Mouse (Mus musculus) Patski (cell line): ENCODE data around the gene Ppm1e. TPM values are rescaled to one million over a fixed set of nuclear protein-coding genes. Genes with fewer than 3 reads are reported as not detected.

Experiments used
- ATAC-seq: fragments of 100-300 bp; one replicate; pipeline ENCODE4 v1.8.0; 2021
- CTCF ChIA-PET: fragments of 350-600 bp; sonication (Branson Sonifier 250); formaldehyde crosslinking; loops from one replicate; lab custom pipeline; 2022; ENCODE audit warnings: inconsistent platforms; lab: Charles Lee
- POLR2A ChIA-PET: fragments of 350-600 bp; sonication (Branson Sonifier 250); formaldehyde crosslinking; loops from one replicate; lab custom pipeline; 2022; ENCODE audit warnings: antibody characterized with exemption, inconsistent platforms; lab: Charles Lee
- DNase-seq: peaks from one replicate; pipeline ENCODE4 v3.0.0-alpha.2; 2011; ENCODE audit warnings: low read depth, low spot score
- H3K27me3 ChIP-seq: fragments of 371-371 bp; one replicate; pipeline ENCODE4 v1.5.1; 2021
- CTCF ChIP-seq: fragments of 100-300 bp; IDR thresholded peaks from one replicate; pipeline ENCODE4 v1.5.1; 2021
- in situ Hi-C: fragments of 300-500 bp; cut with MboI; formaldehyde crosslinking; loops from 3 replicates; pipeline ENCODE4 v1.11.1; 2018; ENCODE audit warnings: low pct_unique_long_range_greater_than_20kb, mixed read lengths
- polyA plus RNA-seq: library from polyadenylated mRNA; unstranded; gene quantifications from one replicate; pipeline ENCODE4 v1.2.3, GENCODE M21; 2021

The Ppm1e gene
- polyA plus RNA-seq, 1 experiment from 2014 or later, result 0.35 TPM

DNA sequence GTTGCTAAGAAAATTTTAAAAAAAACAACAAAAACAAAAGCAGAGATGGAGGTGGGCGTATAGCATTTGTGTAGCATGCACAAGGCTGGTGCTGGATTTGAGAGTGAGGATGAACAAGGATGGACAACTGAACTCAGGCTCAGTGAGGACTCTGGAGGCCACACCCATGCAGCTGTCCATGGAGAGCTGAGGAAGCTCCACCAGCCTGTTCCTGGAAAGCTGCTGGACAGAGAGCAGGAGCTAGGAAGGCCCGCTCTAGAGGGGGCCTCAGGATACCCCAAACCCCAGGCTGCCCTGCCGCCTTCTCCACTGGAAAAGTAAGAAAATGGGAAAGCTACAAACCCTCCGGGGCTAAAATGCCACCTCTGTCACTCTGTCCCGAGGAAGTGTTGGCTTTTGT lies 101.5 kb downstream of the Ppm1e start:
- ATAC-seq (no peak), DNase-seq (no peak)
- no peak for TF ChIP-seq CTCF
- H3K27me3 ChIP-seq, result no peaks in the 10 kb centered on the region
- ChIA-PET POLR2A (no interaction called here), CTCF (interaction anchor here (1.2 kb wide), 1 partner anchor 48 kb away, joined by 3 read pairs; no protein-coding TSS in a partner anchor)
- in situ Hi-C loops, result no loop called here

DNA sequence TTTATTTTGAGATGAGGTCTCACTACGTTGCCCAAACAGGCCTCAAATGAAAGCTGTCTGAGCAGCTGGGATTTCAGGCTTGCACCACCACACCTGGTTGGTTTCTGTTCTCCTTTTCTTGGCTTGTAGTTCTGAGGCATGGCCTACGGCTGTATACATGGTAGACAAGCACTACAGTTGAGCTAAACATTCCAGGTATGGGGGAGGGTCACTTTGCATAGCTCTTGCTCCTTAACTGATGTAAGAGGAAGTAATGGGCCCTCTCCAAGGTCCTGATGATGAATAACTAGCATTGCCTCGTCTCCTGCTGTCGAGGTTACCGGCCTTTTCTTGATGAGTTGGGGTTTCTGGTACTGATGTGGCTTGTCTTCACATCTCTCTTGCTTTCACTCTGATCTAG lies 104.7 kb downstream of the Ppm1e start:
- H3K27me3 ChIP-seq, result no peaks in the 10 kb centered on the region
- no peak for ATAC-seq
- ChIA-PET POLR2A (no interaction called here), CTCF (no interaction called here)
- no peak for DNase-seq
- in situ Hi-C loops, result no loop called here
- no peak for TF ChIP-seq CTCF

DNA sequence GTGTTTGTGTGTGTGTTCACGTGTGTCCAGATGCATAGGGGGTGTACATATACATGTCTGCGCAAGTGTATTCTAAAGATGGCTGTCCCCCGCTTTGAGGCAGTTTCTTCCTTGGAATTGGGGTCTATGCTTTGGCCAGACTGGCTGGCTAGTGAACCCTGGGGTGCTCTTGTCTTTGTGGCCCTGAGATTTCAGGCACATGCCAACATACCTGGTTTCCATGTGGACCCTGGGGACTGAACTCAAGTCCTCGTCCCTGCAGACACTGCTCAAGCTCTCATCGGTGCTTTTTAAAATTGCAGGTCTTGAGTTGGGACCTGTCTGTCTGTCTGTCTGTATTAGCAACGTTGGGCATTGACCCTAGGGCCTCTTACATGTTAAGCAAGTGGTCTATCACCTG lies 105.5 kb downstream of the Ppm1e start:
- no peak for TF ChIP-seq CTCF
- no peak for ATAC-seq
- in situ Hi-C loops, result no loop called here
- CTCF ChIA-PET, result no interaction called here
- POLR2A ChIA-PET, result no interaction called here
- DNase-seq, result no peak
- no peaks in the 10 kb centered on the region for H3K27me3 ChIP-seq

DNA sequence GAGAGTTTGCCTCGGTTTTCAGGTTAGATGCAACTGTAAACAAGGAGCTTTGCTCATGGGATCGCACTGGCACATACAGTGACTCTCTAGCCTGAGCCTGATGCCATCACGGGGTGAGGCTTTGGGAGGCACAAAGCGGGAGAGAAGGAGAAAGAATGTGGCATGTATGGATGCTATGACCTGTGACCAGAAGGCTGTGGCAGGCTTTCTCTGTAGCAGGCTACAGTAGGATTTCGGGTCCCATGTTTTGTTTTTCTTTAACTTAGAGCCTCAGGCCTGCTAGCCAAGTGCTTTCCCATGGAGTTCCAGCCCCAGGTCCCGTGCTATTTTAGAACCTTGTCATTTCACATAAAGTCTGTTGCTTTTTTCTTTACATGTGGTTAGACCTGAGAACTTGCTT lies 108.7 kb downstream of the Ppm1e start:
- CTCF ChIA-PET, result no interaction called here
- no peak for ATAC-seq
- in situ Hi-C loops, result no loop called here
- H3K27me3 ChIP-seq, result no peaks in the 10 kb centered on the region
- POLR2A ChIA-PET, result no interaction called here
- no peak for TF ChIP-seq CTCF
- no peak for DNase-seq

DNA sequence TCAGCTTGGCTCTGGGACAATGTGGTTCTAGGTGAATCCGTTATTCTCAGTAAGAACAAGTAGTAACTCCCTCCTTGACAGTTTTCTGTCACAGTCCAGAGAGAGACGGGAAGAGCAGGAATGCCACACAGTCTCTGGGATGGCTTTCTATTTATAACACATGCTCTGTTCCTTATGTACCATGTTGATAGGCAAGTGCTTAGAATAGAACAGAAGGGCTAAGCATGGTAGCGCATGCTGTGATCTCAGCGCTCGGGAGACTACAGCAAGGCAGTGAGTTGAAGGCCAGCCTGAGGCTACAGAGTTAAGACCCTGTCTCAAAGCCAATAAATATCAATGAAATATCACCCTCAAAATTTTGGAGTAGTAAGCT lies 111.3 kb downstream of the Ppm1e start:
- no peak for ATAC-seq
- DNase-seq, result no peak
- CTCF ChIA-PET, result no interaction called here
- H3K27me3 ChIP-seq, result no peaks in the 10 kb centered on the region
- TF ChIP-seq CTCF, result no peak
- POLR2A ChIA-PET, result no interaction called here
- in situ Hi-C loops, result no loop called here

DNA sequence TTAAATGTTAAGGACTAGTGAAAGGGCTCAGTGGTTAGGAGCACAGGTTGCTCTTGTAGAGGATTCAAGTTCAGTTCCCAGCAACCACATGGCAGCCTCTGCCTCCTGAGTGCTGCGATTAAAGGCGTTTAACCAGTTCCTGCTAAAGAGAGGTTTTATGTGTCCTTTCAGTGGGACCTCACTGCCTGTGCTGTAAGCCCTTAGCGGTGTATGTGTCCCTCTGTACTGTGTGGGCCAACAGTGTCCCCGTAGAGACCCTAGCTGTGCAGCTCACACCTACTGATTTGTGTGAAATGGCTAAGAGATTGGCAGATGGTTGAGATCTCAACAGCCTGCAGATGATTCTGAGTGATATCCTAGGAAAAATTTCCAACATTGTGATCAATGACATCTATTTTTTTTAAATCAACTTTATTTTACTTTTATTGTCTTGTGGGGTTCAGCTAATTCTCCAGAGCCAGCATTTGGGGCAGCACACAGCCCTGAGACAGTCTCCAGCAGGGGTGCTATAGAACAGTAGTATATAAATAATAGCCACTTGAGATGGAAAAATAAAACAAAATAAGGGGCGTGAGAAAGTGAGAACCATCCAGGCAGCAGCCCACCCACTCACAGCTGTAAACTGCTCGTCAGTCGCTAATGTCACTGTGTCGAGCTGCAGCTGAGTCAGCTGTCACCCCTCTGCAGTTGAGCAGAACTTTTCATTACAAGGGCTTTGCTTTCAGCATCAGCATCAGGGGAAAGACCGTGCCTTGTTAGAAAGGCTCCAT lies 111.9 kb downstream of the Ppm1e start:
- ChIA-PET CTCF (no interaction called here), POLR2A (no interaction called here)
- in situ Hi-C loops, result no loop called here
- DNase-seq (no peak), ATAC-seq (no peak)
- H3K27me3 ChIP-seq, result no peaks in the 10 kb centered on the region
- TF ChIP-seq CTCF, result peak; percentile 19

DNA sequence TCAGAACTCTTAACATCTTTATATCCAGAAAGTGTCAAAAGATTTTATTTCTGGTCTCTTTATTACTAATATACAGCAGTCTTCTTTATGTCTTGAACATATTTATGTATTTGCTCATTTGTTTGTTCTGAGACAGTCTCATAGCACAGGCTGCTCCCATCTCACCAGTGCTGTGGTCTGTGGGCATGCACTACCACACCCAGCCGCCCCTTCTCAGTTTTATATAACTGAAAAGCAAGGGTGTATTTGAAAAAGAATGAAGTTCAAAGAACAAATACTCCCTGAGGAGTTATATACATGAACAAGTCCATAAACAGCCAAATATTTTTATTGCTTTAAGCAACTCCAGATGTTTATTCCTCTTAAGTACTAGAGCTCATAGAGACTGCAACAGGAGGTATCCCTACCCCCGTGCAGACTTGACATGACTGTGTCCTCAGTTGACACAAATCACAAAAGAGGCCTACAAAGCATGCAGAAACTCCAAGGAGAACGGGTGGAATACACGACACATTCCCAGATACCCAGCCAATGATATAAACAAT lies 112.6 kb downstream of the Ppm1e start:
- TF ChIP-seq CTCF, result no peak
- no peak for DNase-seq
- no peak for ATAC-seq
- ChIA-PET POLR2A (no interaction called here), CTCF (no interaction called here)
- no peaks in the 10 kb centered on the region for H3K27me3 ChIP-seq
- in situ Hi-C loops, result no loop called here

DNA sequence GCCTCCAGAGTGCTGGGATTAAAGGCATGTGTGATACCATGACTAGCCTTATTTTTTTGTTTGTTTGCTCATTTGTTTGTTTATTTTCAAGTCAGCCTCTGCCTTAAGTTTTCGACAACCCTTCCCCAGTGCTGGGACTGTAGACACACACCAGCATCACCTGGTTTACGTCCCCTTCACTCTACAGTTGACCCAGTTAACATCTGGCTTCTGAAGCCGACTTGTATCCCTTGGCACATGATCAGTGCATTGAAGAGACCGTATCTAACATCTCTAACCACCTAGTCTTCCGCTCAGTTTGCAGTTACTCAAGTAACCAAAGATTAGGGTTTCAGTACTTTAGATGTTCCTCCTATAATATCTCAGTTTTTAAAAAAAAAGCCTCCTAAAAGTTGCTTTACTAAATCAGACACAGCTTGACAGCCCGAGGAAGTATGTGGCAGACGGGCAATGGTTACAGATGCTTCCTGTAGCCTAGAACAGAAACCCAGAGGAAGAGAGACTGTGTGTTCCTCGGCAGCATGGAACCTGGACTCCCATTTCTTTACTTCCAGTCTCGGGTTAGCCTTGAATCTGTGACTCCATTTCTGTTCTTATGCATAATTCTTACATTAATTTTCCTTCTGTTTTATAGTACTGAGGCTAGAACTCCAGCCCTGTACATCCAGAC lies 113.5 kb downstream of the Ppm1e start:
- no peak for DNase-seq
- ChIA-PET POLR2A (no interaction called here), CTCF (no interaction called here)
- no peak for ATAC-seq
- in situ Hi-C loops, result no loop called here
- H3K27me3 ChIP-seq, result no peaks in the 10 kb centered on the region
- TF ChIP-seq CTCF, result no peak

DNA sequence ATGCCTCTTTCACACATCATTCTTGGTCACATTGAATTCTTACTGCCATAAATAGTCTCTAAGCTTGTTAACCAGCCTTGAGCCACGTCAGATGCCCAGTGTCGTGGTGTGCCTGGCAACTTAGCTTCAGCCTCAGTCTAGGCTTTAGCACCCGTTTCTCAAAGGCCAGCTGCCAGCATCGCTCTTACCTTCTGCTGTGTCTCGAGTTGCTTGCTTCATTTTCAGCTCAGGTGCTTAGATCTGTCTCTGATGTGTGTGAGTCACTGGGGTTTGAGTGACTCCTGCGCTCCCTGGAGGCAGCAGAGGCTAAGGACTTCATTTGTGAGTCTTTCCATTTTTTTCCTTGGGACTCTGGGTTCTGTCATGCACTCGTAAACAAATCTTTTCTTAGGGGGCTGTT lies 117.6 kb downstream of the Ppm1e start:
- ATAC-seq (no peak), DNase-seq (no peak)
- no peaks in the 10 kb centered on the region for H3K27me3 ChIP-seq
- ChIA-PET CTCF (no interaction called here), POLR2A (no interaction called here)
- TF ChIP-seq CTCF, result no peak
- in situ Hi-C loops, result no loop called here

DNA sequence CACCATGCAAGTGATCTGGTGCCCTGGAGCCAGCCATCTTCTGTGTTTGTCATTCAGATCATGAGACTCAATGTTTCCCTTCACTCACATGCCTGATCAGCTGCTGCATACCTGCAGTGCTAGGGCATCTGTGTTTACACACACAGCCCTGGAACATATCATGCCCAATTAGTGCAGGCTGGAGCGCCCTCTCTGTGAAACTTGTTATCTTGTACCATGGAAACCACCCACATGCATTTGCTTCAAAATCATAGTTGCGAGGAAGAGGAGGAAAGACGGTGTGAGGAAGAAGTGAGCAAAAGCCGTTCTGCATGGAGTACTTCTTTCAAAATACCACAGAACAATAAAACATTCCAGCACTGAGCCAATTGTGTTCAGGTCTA lies 118.0 kb downstream of the Ppm1e start:
- ATAC-seq, result no peak
- POLR2A ChIA-PET, result no interaction called here
- in situ Hi-C loops, result no loop called here
- no peak for TF ChIP-seq CTCF
- no peak for DNase-seq
- CTCF ChIA-PET, result no interaction called here
- H3K27me3 ChIP-seq, result no peaks in the 10 kb centered on the region

DNA sequence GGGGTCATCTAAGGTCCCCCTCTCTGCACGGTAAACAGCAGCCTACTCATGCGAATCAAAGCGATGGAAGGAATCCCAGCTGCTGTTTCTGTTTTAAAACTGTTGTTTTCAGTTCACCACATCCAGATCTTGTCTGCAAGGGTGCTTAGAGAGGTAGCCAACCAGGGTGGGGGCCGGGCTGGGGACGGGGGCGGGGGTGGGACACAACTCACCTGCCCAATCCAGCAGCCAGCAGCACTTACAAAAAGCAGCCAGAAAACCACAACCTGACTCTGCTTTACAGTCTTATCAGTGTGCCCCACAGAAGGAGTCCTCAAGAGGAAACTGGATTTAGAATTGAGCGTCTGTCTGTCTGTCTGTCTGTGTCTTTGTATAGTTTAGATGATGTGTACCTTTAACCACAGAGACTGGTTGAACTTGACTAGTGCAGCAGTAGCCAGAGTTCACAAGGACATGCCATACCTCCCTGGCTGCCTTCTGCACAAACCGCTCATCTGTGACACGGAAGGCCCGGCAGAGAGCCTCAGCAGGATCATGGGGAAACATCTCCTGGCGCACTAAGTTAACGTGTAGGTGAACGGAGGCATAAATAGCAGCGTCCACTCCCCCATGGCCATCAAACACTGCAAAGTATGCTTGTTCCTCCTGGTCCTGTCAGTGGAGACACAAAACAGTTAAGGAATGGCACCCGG lies 118.5 kb downstream of the Ppm1e start:
- no peaks in the 10 kb centered on the region for H3K27me3 ChIP-seq
- no peak for DNase-seq
- no peak for TF ChIP-seq CTCF
- in situ Hi-C loops, result no loop called here
- no peak for ATAC-seq
- POLR2A ChIA-PET, result no interaction called here
- CTCF ChIA-PET, result no interaction called here
